Mouse (Mus musculus): ENCODE measurements around the gene Gm15293. TPM values are rescaled to one million over a fixed set of nuclear protein-coding genes. Genes with fewer than 3 reads are reported as not detected.
"Not testable (repeated sequence)": the region's sequence is repeated elsewhere in the genome, so short reads cannot be mapped to it uniquely, and the experiment has no call there.

The Gm15293 gene
- polyA plus RNA-seq (2015; fragmentation: Nextera tagmentation; extraction: Ambion mirVana), result not detected in 2 replicates

DNA sequence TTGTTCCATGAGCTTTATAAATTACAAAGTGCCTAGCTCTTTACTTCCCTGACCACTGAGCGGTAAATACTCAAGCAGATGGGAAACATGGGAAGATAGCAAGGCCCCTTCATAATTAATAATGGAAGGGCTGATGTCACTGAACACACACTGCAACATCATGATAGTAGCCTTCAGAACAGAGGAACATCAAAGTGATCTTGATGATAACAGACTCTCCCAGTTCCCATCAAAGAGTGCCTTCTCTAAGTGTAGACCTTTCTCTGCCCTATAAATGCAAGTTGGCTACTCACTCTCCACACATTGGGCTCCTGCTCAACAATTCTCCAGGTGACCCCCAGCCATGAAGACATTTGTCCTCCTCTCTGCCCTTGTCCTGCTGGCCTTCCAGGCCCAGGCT is at the start of gene Gm15293:
TSS of gene Gm15293 (plus strand) at position 301 of the 400 bp plus-strand sequence.
- not testable (repeated sequence) for H3K4me1 ChIP-seq; H3K4me2 ChIP-seq; H3K4me3 ChIP-seq; H3K36me3 ChIP-seq; H3K9ac ChIP-seq; H3K27ac ChIP-seq (replicated peaks); H3K27me3 ChIP-seq (replicated peaks); ATAC-seq (ENCODE audit: extremely low read depth, insufficient number of reproducible peaks, low FRiP score, low TSS enrichment); H3K9me3 ChIP-seq
- no CpG with 5 or more reads among the region's 1 CpGs for WGBS

DNA sequence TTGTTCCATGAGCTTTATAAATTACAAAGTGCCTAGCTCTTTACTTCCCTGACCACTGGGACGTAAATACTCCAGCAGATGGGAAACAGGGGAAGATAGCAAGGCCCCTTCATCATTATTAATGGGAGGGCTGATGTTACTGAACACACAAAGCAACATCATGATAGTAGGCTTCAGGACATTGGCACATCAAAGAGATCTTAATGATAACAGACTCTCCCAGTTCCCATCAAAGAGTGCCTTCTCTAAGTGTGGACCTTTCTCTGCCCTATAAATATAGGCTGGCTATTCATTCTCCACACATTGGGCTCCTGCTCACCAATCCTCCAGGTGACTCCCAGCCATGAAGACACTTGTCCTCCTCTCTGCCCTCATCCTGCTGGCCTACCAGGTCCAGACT is 39.4 kb upstream of the Gm15293 start, which contains the start of gene Defa22:
TSS of gene Defa22 (plus strand) at position 301 of the 400 bp plus-strand sequence.
- H3K9me3 ChIP-seq, result not testable (repeated sequence)
- no CpG with 5 or more reads among the region's 1 CpGs for WGBS

DNA sequence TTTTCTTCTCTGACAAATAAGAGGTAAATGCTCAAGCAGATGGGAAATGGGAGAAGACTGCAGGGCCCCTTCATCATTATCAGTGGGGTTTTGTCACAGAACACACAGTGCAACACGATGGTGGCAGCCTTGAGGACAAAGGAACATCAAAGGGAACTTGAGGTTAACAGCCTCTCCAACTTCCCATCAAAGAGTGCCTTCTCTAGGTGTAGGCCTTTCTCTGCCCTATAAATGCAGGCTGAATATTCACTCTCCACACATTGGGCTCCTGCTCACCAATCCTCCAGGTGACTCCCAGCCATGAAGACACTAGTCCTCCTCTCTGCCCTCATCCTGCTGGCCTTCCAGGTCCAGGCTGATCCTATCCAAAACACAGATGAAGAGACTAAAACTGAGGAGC is 10.0 kb upstream of the Gm15293 start, which contains the start of gene Defa31:
TSS of gene Defa31 (plus strand) at position 301 of the 400 bp plus-strand sequence.
- H3K36me3 ChIP-seq; H3K4me1 ChIP-seq; H3K9ac ChIP-seq; H3K27me3 ChIP-seq (replicated peaks); ATAC-seq (ENCODE audit: extremely low read depth, insufficient number of reproducible peaks, low FRiP score, low TSS enrichment); H3K4me2 ChIP-seq; H3K9me3 ChIP-seq; H3K4me3 ChIP-seq; H3K27ac ChIP-seq (replicated peaks): not testable (repeated sequence)
- no CpG with 5 or more reads among the region's 1 CpGs for WGBS

More for the DNA sequence above, 39.4 kb upstream of the Gm15293 start, which contains the start of gene Defa22:
- H3K4me3 ChIP-seq; H3K27ac ChIP-seq (replicated peaks); H3K4me1 ChIP-seq; ATAC-seq (ENCODE audit: extremely low read depth, insufficient number of reproducible peaks, low FRiP score, low TSS enrichment); H3K36me3 ChIP-seq; H3K27me3 ChIP-seq (replicated peaks); H3K9ac ChIP-seq; H3K4me2 ChIP-seq: not testable (repeated sequence)

Other genes starting within 250 kb of the Gm15293 start
- not detected in 2 replicates for gene Defa21, start 176.0 kb upstream of the Gm15293 start, polyA plus RNA-seq (2015; fragmentation: Nextera tagmentation; extraction: Ambion mirVana)
- gene Defa23, start 146.5 kb upstream of the Gm15293 start, polyA plus RNA-seq (2015; fragmentation: Nextera tagmentation; extraction: Ambion mirVana), result not detected in 2 replicates
- gene Defa35, start 136.5 kb upstream of the Gm15293 start, polyA plus RNA-seq (2015; fragmentation: Nextera tagmentation; extraction: Ambion mirVana), result not detected in 2 replicates
- not detected in 2 replicates for gene Defa25, start 117.1 kb upstream of the Gm15293 start, polyA plus RNA-seq (2015; fragmentation: Nextera tagmentation; extraction: Ambion mirVana)
- gene Gm14851, start 105.5 kb upstream of the Gm15293 start, polyA plus RNA-seq (2015; fragmentation: Nextera tagmentation; extraction: Ambion mirVana), result not detected in 2 replicates
- gene Defa30, start 66.9 kb upstream of the Gm15293 start, polyA plus RNA-seq (2015; fragmentation: Nextera tagmentation; extraction: Ambion mirVana), result not detected in 2 replicates
- not detected in 2 replicates for gene Defa22, start 39.3 kb upstream of the Gm15293 start, polyA plus RNA-seq (2015; fragmentation: Nextera tagmentation; extraction: Ambion mirVana)
- not detected in 2 replicates for gene Defa31, start 9.9 kb upstream of the Gm15293 start, polyA plus RNA-seq (2015; fragmentation: Nextera tagmentation; extraction: Ambion mirVana)
- gene Gm15292, start 48.2 kb downstream of the Gm15293 start, polyA plus RNA-seq (2015; fragmentation: Nextera tagmentation; extraction: Ambion mirVana), result not detected in 2 replicates
- not detected in 2 replicates for gene Defa27, start 114.0 kb downstream of the Gm15293 start, polyA plus RNA-seq (2015; fragmentation: Nextera tagmentation; extraction: Ambion mirVana)
- not detected in 2 replicates for gene Defa29, start 125.5 kb downstream of the Gm15293 start, polyA plus RNA-seq (2015; fragmentation: Nextera tagmentation; extraction: Ambion mirVana)
- not detected in 2 replicates for gene Defa2, start 177.0 kb downstream of the Gm15293 start, polyA plus RNA-seq (2015; fragmentation: Nextera tagmentation; extraction: Ambion mirVana)
- not detected in 2 replicates for gene Defa33, start 190.2 kb downstream of the Gm15293 start, polyA plus RNA-seq (2015; fragmentation: Nextera tagmentation; extraction: Ambion mirVana)
- not detected in 2 replicates for gene Defa36, start 225.8 kb downstream of the Gm15293 start, polyA plus RNA-seq (2015; fragmentation: Nextera tagmentation; extraction: Ambion mirVana)